Mouse (Mus musculus): ENCODE results near the gene Fank1.

Fank1 gene

GRCm38 (mm10) chr7:133776626-133776996 lies at the start of gene Fank1:
Gene Fank1, plus strand, starts transcription at chr7:133776861.
- in situ Hi-C loops (cut with MseI, MboI): no loop called here

- in situ Hi-C loops (cut with MseI, MboI): no loop called here
These were observed 49.6 kb upstream of the Fank1 start for GRCm38 (mm10) chr7:133727027-133727426.

- in situ Hi-C loops (cut with MseI, MboI): no loop called here
These were observed 47.3 kb upstream of the Fank1 start for GRCm38 (mm10) chr7:133729351-133729750.

GRCm38 (mm10) chr7:133730324-133731191 lies 46.1 kb upstream of the Fank1 start:
- in situ Hi-C loops (cut with MseI, MboI): no loop called here

- in situ Hi-C loops (cut with MseI, MboI): no loop called here
These were observed 44.6 kb upstream of the Fank1 start for GRCm38 (mm10) chr7:133731971-133732645.

- in situ Hi-C loops (cut with MseI, MboI): no loop called here
These were observed 36.1 kb upstream of the Fank1 start for GRCm38 (mm10) chr7:133740558-133740957.

GRCm38 (mm10) chr7:133742530-133743325 lies 33.9 kb upstream of the Fank1 start:
- in situ Hi-C loops (cut with MseI, MboI): no loop called here

- in situ Hi-C loops (cut with MseI, MboI): no loop called here
These were observed 33.0 kb upstream of the Fank1 start for GRCm38 (mm10) chr7:133743611-133744010.

- in situ Hi-C loops (cut with MseI, MboI): no loop called here
These were observed 32.5 kb upstream of the Fank1 start for GRCm38 (mm10) chr7:133744209-133744608.

GRCm38 (mm10) chr7:133744701-133745100 lies 32.0 kb upstream of the Fank1 start:
- in situ Hi-C loops (cut with MseI, MboI): no loop called here

GRCm38 (mm10) chr7:133747372-133747771 lies 29.3 kb upstream of the Fank1 start:
- in situ Hi-C loops (cut with MseI, MboI): no loop called here

GRCm38 (mm10) chr7:133748753-133749152 lies 27.9 kb upstream of the Fank1 start:
- in situ Hi-C loops (cut with MseI, MboI): no loop called here

- in situ Hi-C loops (cut with MseI, MboI): no loop called here
These were observed 26.0 kb upstream of the Fank1 start for GRCm38 (mm10) chr7:133750666-133751065.

- in situ Hi-C loops (cut with MseI, MboI): no loop called here
These were observed 25.5 kb upstream of the Fank1 start for GRCm38 (mm10) chr7:133751163-133751562.

GRCm38 (mm10) chr7:133757961-133758455 lies 18.7 kb upstream of the Fank1 start:
- in situ Hi-C loops (cut with MseI, MboI): no loop called here

GRCm38 (mm10) chr7:133758716-133759115 lies 17.9 kb upstream of the Fank1 start:
- in situ Hi-C loops (cut with MseI, MboI): no loop called here

- in situ Hi-C loops (cut with MseI, MboI): no loop called here
These were observed 16.9 kb upstream of the Fank1 start for GRCm38 (mm10) chr7:133759611-133760353.

- in situ Hi-C loops (cut with MseI, MboI): no loop called here
These were observed 14.0 kb upstream of the Fank1 start for GRCm38 (mm10) chr7:133762696-133763095.

GRCm38 (mm10) chr7:133764425-133764824 lies 12.2 kb upstream of the Fank1 start:
- in situ Hi-C loops (cut with MseI, MboI): no loop called here

- in situ Hi-C loops (cut with MseI, MboI): no loop called here
These were observed 11.3 kb upstream of the Fank1 start for GRCm38 (mm10) chr7:133765240-133765848.

- in situ Hi-C loops (cut with MseI, MboI): no loop called here
These were observed 10.8 kb upstream of the Fank1 start for GRCm38 (mm10) chr7:133765849-133766243.
